Mouse (Mus musculus) liver, embryonic 11.5 days (tissue): ENCODE results near the gene Cys1. TPM values are rescaled to one million over a fixed set of nuclear protein-coding genes. Genes with fewer than 3 reads are reported as not detected.

Experiments used
- ATAC-seq: fragments of 200-750 bp; cut with Nextera tagmentation; replicated peaks from 2 replicates; pipeline ENCODE4 v1.8.0; 2017; ENCODE audit warnings: moderate number of reproducible peaks, mild to moderate bottlenecking, moderate TSS enrichment, moderate library complexity; ENCODE audit not compliant: low FRiP score
- DNase-seq: peaks from one replicate; pipeline ENCODE4 v3.0.0-alpha.2; 2017; ENCODE audit warnings: low spot score
- H3K27ac ChIP-seq: fragments of 300-500 bp; sonication (generic); 2 replicates; pipeline ENCODE4 v1.5.1; 2014; ENCODE audit warnings: mild to moderate bottlenecking, low read depth, low read length, control low read depth
- H3K27me3 ChIP-seq: fragments of 300-500 bp; sonication (generic); replicated peaks from 2 replicates; pipeline ENCODE4 v1.6.1; 2014; ENCODE audit warnings: low read length, mixed read lengths; ENCODE audit not compliant: control insufficient read depth, insufficient read depth
- H3K36me3 ChIP-seq: fragments of 300-500 bp; sonication (generic); 2 replicates; pipeline ENCODE4 v1.6.1; 2014; ENCODE audit warnings: mild to moderate bottlenecking, low read length, moderate library complexity, mixed read lengths; ENCODE audit not compliant: control insufficient read depth, insufficient read depth
- H3K4me1 ChIP-seq: fragments of 300-500 bp; sonication (generic); replicated peaks from 2 replicates; pipeline ENCODE4 v1.6.1; 2014; ENCODE audit warnings: low read length, mixed read lengths; ENCODE audit not compliant: control insufficient read depth, insufficient read depth
- H3K4me2 ChIP-seq: fragments of 300-500 bp; sonication (generic); 2 replicates; pipeline ENCODE4 v1.6.1; 2014; ENCODE audit warnings: mild to moderate bottlenecking, control low read depth, moderate library complexity
- H3K4me3 ChIP-seq: fragments of 300-500 bp; sonication (generic); 2 replicates; pipeline ENCODE4 v1.5.1; 2014; ENCODE audit warnings: low read depth, low read length, control low read depth
- H3K9ac ChIP-seq: fragments of 300-500 bp; sonication (generic); 2 replicates; pipeline ENCODE4 v1.6.1; 2014; ENCODE audit warnings: low read depth, low read length, control low read depth
- H3K9me3 ChIP-seq: fragments of 300-500 bp; sonication (generic); 2 replicates; pipeline ENCODE4 v1.6.1; 2016; ENCODE audit warnings: low read length, inconsistent platforms, mixed read lengths; ENCODE audit not compliant: control insufficient read depth
- whole genome bisulfite sequencing: fragments of 180-500 bp; shearing (Covaris S2); extraction: QIAGEN DNeasy Blood & Tissue Kit; methylation state at CpG from one replicate; pipeline ENCODE4 v1.1.7; 2014; 5-methylcytosine and 5-hydroxymethylcytosine counted together
- polyA plus RNA-seq: library from polyadenylated mRNA; unstranded; fragments of >200 nt; fragmentation: Nextera tagmentation; extraction: Ambion mirVana; gene quantifications from 2 replicates; pipeline ENCODE4 v1.2.1, GENCODE M21; 2014

Gene Cys1
- 0.49 and 1.1 TPM in 2 replicates for polyA plus RNA-seq

GRCm38 (mm10) chr12:24681286-24682023 is at the start of gene Cys1:
Gene Cys1, minus strand, starts transcription at chr12:24681813.
- no peak for DNase-seq
- H3K36me3 ChIP-seq, result no peaks in the 10 kb centered on the region
- H3K9ac ChIP-seq, result peak within 1 kb of the TSS; percentile 6; the same call in 1 of the 2 replicates
- H3K4me2 ChIP-seq, result peak within 1 kb of the TSS; percentile 70
- ATAC-seq, result no peak
- peaks cover 9% of the 10 kb centered on the region for H3K4me1 ChIP-seq
- WGBS, result 4% methylated on average over 20 of the region's 20 CpGs
- H3K27me3 ChIP-seq, result peaks cover 48% of the 10 kb centered on the region
- H3K9me3 ChIP-seq, result no peaks in the 10 kb centered on the region
- no peak within 1 kb of the TSS for H3K27ac ChIP-seq
- H3K4me3 ChIP-seq, result peak within 1 kb of the TSS; percentile 55

GRCm38 (mm10) chr12:24724369-24724768 is 42.8 kb upstream of the Cys1 start:
- Histone ChIP-seq H3K4me2 (no peak overlapping the region), H3K4me3 (no peak overlapping the region), H3K9ac (no peak overlapping the region), H3K27ac (no peak overlapping the region), H3K36me3 (no peaks in the 10 kb centered on the region; the same call in 1 of the 2 replicates), H3K4me1 (0 out of 2 replicates have a peak, but pooled peaks cover 3% of the 10 kb centered on the region), H3K27me3 (no peaks in the 10 kb centered on the region), H3K9me3 (peaks cover 6% of the 10 kb centered on the region; the same call in 1 of the 2 replicates)
- ATAC-seq (0 out of 2 replicates have a peak, but pooled peaks have one; percentile 39), DNase-seq (no peak)
- WGBS, result 26% methylated on average over 2 of the region's 2 CpGs

- Histone ChIP-seq H3K36me3 (no peaks in the 10 kb centered on the region; the same call in 1 of the 2 replicates), H3K4me1 (0 out of 2 replicates have a peak, but pooled peaks cover 3% of the 10 kb centered on the region), H3K4me2 (no peak overlapping the region), H3K9me3 (peaks cover 2% of the 10 kb centered on the region; the same call in 1 of the 2 replicates), H3K27me3 (no peaks in the 10 kb centered on the region), H3K9ac (no peak overlapping the region), H3K27ac (no peak overlapping the region), H3K4me3 (no peak overlapping the region)
- DNase-seq (no peak), ATAC-seq (no peak)
- WGBS, result 59% methylated on average over 4 of the region's 4 CpGs
Measured at GRCm38 (mm10) chr12:24723859-24724258, 42.2 kb upstream of the Cys1 start.

GRCm38 (mm10) chr12:24723434-24723833 is 41.8 kb upstream of the Cys1 start:
- Histone ChIP-seq H3K4me3 (no peak overlapping the region), H3K4me1 (0 out of 2 replicates have a peak, but pooled peaks cover 3% of the 10 kb centered on the region), H3K9ac (no peak overlapping the region), H3K9me3 (0 out of 2 replicates have a peak, but pooled peaks cover 2% of the 10 kb centered on the region), H3K27ac (no peak overlapping the region), H3K36me3 (no peaks in the 10 kb centered on the region), H3K27me3 (no peaks in the 10 kb centered on the region), H3K4me2 (no peak overlapping the region)
- DNase-seq (no peak), ATAC-seq (no peak)
- 61% methylated on average over 2 of the region's 2 CpGs for WGBS

GRCm38 (mm10) chr12:24716721-24717301 is 35.2 kb upstream of the Cys1 start:
- DNase-seq (peak; percentile 62), ATAC-seq (peak; percentile 19; the same call in 1 of the 2 replicates)
- no peak overlapping the region for H3K27ac ChIP-seq

GRCm38 (mm10) chr12:24715268-24715896 is 33.8 kb upstream of the Cys1 start:
- Histone ChIP-seq H3K36me3 (peaks cover 23% of the 10 kb centered on the region), H3K9ac (no peak overlapping the region), H3K4me1 (peaks cover 34% of the 10 kb centered on the region), H3K4me3 (no peak overlapping the region), H3K27me3 (no peaks in the 10 kb centered on the region), H3K27ac (peak overlapping the region; percentile 56), H3K4me2 (no peak overlapping the region), H3K9me3 (no peaks in the 10 kb centered on the region)
- 66% methylated on average over 2 of the region's 2 CpGs for WGBS
- DNase-seq (no peak), ATAC-seq (peak; percentile 91)

More at GRCm38 (mm10) chr12:24716721-24717301, 35.2 kb upstream of the Cys1 start:
- peaks cover 14% of the 10 kb centered on the region for H3K36me3 ChIP-seq
- no peaks in the 10 kb centered on the region for H3K9me3 ChIP-seq
- peaks cover 24% of the 10 kb centered on the region for H3K4me1 ChIP-seq
- no peak overlapping the region for H3K9ac ChIP-seq
- H3K27me3 ChIP-seq, result no peaks in the 10 kb centered on the region
- H3K4me2 ChIP-seq, result no peak overlapping the region
- 45% methylated on average over 4 of the region's 4 CpGs for WGBS
- no peak overlapping the region for H3K4me3 ChIP-seq

- peak overlapping the region; percentile 56 for H3K27ac ChIP-seq
- no peak overlapping the region; the same call in 1 of the 2 replicates for H3K4me2 ChIP-seq
- peaks cover 25% of the 10 kb centered on the region for H3K36me3 ChIP-seq
- H3K4me1 ChIP-seq, result peaks cover 35% of the 10 kb centered on the region
- WGBS, result 60% methylated on average over 5 of the region's 5 CpGs
- H3K27me3 ChIP-seq, result no peaks in the 10 kb centered on the region
- DNase-seq (no peak), ATAC-seq (peak; percentile 23; the same call in 1 of the 2 replicates)
- H3K4me3 ChIP-seq, result no peak overlapping the region
- H3K9ac ChIP-seq, result peak overlapping the region; percentile 8; the same call in 1 of the 2 replicates
- H3K9me3 ChIP-seq, result no peaks in the 10 kb centered on the region
Measured at GRCm38 (mm10) chr12:24714579-24715255, 33.1 kb upstream of the Cys1 start.

GRCm38 (mm10) chr12:24712396-24712795 is 30.8 kb upstream of the Cys1 start:
- Histone ChIP-seq H3K9me3 (no peaks in the 10 kb centered on the region), H3K27me3 (no peaks in the 10 kb centered on the region), H3K36me3 (peaks cover 28% of the 10 kb centered on the region), H3K4me1 (peaks cover 37% of the 10 kb centered on the region), H3K4me3 (no peak overlapping the region), H3K4me2 (peak overlapping the region; percentile 91), H3K9ac (no peak overlapping the region), H3K27ac (0 out of 2 replicates have a peak overlapping the region, but pooled peaks have one; percentile 11)
- DNase-seq (no peak), ATAC-seq (no peak)
- 85% methylated on average over 8 of the region's 8 CpGs for WGBS
